Mouse (Mus musculus): ENCODE results near the gene Mrpl4. TPM values are rescaled to one million over a fixed set of nuclear protein-coding genes. Genes with fewer than 3 reads are reported as not detected.
"Not testable (repeated sequence)": the region's sequence is repeated elsewhere in the genome, so short reads cannot be mapped to it uniquely, and the experiment has no call there.

Gene Mrpl4
- total RNA-seq, 2 experiments from 2014 or later = 116 to 123 TPM

DNA sequence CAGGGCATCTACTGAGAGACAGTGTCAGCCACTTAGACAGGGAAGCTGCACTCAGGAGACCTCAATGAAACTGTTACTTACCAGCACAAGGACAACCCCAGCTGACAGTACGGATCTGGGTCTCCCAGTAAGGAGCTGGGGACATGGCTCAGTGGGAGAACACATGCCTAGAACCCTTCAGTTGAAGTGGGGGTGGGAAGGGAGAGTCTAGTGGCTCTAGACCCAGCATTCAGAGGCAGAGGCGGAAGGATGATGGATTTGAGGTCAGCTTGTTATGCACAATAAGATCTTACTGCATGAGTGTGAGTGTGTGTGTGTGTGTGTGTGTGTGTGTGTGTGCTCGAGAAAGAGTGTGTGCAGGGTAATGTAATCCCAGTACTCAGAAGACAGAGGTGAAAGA, 20.4 kb upstream of the Mrpl4 start:
- DNase-seq = no peak
- intact Hi-C loops (cut with DNase I) = no loop called here

DNA sequence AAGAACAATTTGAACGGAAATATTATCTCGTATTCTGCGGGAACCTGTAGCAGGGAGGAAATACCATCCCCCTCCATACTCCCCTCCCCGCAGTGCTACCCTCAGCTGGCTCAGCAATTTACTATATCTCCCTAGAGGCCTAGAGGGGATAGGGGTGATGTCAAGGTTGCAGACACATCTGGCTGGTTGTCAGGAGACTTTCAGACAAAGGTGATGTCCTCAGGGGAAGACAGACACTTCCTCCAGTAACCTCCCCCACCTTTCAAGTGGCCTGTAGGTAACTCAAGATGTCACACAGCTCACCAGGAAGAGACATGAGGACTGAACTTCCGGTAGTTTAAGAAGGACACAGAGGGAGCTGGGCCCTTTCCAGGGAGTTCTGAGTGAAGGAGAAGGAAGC, 19.4 kb upstream of the Mrpl4 start:
- no peak for DNase-seq
- intact Hi-C loops (cut with DNase I) = no loop called here

DNA sequence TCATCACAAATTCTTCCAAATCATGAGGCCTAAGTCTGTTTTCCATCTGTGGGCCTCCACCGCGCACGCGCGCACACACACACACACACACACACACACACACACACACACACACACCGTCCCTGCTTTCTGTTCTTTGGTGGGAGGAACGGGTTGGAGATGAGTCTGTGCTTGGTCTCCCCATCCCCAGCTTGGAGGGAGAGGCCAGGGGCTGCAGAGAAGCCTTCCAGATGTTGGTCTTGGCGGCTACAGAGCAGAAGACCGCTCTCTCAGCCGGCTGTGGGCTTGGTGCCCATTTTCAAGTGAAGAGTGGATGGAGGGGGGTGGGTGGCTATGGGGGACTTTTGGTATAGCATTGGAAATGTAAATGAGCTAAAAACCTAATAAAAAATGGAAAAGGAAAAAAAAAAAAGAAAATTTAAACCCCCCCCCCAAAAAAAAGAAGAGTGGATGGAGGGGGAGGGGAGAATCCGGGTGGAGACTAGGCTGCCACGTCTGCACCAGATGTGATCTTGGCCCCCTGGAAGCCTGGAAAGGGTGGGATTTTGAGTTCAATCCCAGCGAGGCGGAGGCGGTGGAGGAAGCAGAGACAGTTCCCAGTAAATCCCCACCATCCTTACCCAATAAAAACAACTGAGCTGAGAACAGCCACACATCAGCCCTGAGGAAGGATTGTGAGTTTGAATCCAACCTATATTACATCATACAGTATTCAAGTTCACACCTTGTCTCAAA, 15.4 kb upstream of the Mrpl4 start:
- peak; percentile 72 to 73 for DNase-seq
- intact Hi-C loops (cut with DNase I) = no loop called here

DNA sequence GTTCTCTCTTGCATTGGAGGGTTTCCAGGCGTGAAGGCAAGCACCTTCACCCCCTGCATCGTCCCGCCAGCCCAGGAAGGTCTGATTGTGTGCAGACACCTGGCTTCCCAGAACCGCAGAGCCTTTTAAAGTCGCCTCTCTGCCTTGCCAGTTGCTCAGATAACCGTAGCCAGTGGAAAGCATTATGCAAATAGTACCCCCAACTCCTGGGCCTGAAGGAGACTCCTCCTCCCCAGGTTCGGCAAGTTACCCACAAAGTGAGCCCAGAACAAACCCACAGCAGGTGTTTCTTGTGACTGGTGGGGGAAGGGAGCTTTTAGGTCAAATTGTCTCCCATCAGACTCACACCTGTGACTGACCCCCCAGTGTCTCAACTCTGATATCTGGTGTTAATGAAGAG, 14.6 kb upstream of the Mrpl4 start:
- no peak for DNase-seq
- intact Hi-C loops (cut with DNase I) = no loop called here

DNA sequence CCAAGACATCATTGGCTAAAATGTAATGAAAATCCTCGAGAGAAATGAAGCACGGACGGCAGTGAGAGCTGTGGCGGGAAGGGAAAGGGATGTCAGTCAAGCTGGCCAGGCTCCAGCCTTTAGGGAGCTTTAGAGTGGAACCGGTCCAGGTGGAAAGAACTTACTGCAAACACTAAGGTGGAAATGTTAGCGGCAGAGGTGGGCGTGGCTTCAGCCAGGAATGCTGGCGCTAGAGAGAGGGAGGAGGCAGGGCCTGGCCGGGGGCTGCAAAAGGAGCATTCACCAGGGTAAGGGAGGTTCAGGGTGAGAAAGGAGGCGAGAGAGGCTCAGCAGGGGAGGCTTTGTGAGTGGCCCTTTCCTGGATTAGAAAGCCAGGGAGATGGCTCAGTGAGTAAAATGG, 11.7 kb upstream of the Mrpl4 start:
- intact Hi-C loops (cut with DNase I) = no loop called here
- DNase-seq = peak in 1 of 2 experiments; percentile 36

DNA sequence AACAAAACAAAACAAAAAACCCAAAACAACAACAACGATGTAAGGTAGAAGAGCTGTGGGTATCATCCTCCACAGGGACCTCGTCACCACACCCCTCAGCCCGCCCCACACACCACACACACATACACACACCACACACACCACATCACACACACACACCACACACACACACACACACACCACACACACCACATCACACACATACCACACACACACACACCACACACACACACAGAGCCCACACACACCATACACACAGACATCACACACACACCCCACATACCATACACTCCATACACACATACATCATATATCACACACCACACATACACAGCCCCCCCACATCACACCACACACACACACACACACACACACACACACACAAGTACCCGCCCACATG, 11.0 kb upstream of the Mrpl4 start:
- intact Hi-C loops (cut with DNase I) = no loop called here
- no peak for DNase-seq

DNA sequence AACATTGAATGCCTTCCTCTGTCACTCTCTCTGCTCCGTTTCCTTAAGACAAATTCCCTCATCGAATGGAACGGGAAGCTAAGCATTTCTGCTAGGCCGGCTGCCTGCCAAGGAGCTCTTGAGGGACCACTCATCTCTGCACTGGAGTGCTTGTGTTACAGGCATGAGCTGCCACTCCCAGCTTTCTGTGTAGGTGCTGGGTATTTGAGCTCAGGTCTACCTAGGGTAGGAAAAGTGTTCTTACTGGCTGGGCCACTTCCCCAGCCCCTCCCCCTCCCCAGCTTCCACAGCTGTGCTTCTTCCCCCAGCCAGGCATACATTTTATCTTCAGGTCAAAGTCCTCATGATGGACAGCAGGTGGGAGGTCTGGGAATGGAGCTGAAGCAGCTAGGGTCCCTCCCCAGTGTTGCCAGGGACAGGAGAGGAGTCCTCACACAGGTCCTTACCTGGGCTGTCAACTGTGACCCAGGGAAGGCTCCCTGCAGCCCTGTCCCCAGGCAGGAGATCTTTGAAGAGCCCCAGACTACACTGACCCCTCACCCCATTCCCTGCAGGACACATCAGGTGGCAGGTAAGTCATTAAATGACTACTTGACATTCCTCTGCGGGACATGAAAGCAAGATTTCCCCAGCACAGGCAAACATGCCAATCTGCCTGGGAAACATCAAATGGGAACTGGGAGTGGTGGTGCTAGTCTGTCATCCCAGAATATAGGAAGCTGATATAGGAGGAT, 9.2 kb upstream of the Mrpl4 start:
- no peak for DNase-seq
- intact Hi-C loops (cut with DNase I) = no loop called here

DNA sequence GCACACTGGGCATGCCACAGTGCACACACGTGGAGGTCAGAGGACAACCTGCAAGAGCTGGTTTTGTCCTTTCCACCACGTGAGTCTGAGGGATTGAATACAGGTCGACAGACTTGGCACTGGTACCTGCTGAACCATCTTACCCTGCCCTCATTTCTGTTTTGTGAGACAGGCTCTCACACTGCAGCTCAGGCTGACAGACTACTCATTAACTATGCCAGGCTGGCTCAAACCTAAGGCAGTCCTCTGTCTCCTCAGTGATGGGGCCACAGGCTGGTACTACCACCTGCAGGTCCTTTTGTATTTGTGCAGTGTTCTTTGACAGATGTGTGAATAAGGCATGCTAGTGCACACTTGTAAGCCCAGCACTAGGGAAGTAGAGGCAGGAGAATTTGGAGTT, 7.5 kb upstream of the Mrpl4 start:
- intact Hi-C loops (cut with DNase I) = loop anchor here (5.0 kb wide), 2 partner anchors 43 to 78 kb away; no protein-coding TSS in a partner anchor

DNA sequence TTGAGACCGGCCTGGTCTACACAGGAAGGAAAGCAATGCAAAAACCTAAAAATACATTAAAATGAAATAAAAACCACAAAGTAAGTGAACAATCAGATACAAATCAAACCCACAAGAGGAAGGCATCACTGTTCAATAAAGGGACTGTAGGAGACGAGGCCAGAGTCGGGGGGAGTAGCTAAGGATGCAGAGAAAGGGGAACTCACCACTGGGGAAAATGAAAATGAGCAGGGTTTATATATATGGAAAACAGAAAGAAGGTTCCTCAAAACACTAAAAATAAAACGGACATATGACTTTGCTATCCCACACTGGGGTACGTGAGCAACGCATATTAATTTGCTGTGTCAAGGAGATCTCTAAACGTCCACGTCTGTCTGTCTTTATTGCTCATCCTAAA, 5.5 kb upstream of the Mrpl4 start:
- intact Hi-C loops (cut with DNase I) = loop anchor here (5.0 kb wide), 2 partner anchors 45 to 80 kb away; no protein-coding TSS in a partner anchor
- no peak for DNase-seq

More for the DNA sequence above, 7.5 kb upstream of the Mrpl4 start:
- no peak for DNase-seq

DNA sequence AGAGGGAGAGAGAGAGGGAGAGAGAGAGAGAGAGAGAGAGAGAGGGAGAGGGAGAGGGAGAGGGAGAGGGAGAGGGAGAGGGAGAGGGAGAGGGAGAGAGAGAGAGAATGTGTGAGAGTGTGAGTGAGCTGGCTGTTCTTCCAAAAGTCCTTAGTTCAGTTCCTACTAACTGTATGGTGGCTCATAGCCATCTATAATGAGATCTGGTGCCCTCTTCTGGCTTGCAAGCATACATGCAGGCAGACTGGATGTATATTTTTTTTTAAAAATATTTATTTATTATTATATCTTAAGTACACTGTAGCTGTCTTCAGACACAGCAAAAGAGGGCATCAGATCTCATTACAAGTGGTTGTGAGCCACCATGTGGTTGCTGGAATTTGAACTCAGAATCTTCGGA, 4.2 kb upstream of the Mrpl4 start:
- not testable (repeated sequence) for DNase-seq
- intact Hi-C loops (cut with DNase I) = loop anchor here (5.0 kb wide), 2 partner anchors 46 to 81 kb away; no protein-coding TSS in a partner anchor

DNA sequence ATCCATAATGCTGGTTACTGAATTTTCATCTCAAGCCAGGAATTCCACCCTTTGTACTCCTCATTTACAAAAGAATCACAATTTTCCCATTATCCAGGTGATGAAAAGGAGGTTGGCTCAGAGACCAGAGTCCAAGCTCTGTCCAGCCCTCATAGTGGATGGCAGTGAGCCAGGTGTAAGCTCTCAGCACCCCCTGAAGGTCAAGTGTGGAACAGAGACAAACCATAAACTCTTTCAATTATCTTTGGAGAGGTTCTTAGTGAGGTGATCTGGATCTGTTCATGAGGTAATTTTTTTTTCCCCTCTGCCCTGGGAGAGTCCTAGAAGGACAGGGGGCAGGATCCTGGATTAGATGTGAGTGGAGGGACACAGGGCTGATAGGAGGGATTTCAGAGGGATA, 1.7 kb upstream of the Mrpl4 start:
- intact Hi-C loops (cut with DNase I) = loop anchor here (10.0 kb wide), 1 partner anchor 134 kb away; the partner anchor contains the start of gene Tyk2

DNA sequence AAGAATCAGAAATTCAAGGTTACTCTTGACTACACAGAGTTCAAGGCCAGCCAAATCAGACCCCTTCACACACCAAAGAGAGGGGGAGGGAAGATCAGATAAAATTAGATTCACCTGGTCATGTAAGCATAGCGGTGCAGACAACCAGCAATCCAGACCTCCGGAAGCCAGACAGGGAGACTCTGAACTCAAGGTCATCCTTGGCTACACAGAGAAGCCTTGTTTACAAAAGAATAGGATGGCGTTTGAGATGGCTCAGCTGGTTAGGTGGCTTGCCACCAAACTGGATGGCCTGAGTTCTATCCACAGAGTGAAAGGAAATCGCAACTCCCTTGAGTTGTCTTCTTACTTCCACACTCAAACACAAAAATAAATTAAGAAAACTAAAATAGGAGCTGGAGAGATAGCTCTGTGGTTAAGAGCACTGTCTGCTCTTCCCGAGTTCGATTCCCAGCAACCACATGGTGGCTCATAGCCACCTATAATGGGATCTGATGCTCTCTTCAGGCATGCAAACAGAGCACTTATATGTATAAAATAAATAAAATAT, 812 bp upstream of the Mrpl4 start:
- peak in 1 of 2 experiments; percentile 35 for DNase-seq
- intact Hi-C loops (cut with DNase I) = loop anchor here (2.0 to 10.0 kb wide), 3 partner anchors 27 to 133 kb away; partner anchors contain the start of genes Eif3g, Icam4 and Tyk2

More for the DNA sequence above, 1.7 kb upstream of the Mrpl4 start:
- DNase-seq = peak in 1 of 2 experiments; percentile 46

DNA sequence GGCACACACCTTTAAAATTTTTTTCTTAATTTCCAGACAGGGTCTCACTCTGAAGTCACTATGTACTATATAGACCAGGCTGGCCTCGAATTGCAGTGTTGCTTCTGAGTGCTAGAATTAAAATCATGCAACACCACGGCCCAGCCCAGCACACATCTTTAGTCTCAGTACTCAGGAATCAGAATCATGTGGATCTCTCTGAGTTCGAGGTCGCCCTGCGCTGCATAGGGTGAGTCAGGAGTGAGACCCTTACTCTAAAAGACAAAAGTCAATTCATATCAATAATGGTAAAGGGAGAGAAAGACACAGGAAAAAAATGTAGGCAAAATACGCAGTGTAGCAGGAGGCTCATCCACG, 290 bp upstream of the Mrpl4 start:
- intact Hi-C loops (cut with DNase I) = loop anchor here (2.0 to 10.0 kb wide), 3 partner anchors 27 to 133 kb away; partner anchors contain the start of genes Eif3g, Icam4 and Tyk2
- no peak for DNase-seq

DNA sequence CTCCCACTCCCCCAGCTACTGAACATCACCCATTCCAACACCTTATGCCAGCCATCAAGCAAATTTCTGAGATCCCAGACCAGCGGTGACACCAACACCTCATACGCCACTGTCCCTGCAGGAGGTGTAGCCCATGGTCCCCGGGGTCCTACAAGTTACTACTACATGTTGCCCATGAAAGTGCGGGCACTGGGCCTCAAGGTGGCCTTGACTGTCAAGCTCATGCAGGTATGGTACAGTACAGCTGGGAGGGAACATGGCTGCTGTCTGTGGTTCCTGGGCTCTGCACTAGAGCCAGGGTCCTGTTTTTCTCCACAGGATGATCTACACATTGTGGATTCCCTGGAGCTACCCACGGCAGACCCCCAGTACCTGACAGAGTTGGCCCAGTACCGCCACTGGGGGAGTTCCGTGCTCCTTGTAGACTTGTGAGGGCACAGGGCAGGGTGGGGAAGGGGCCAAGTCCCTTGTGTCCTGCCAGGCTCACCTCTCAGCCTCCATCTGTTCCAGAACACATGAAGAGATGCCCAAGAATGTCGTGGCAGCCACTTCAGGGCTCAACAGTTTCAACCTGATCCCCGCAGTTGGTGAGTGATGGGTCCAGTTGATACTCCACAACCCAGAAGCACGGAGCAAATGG, 4.9 kb downstream of the Mrpl4 start:
- no peak for DNase-seq
- intact Hi-C loops (cut with DNase I) = loop anchor here (10.0 kb wide), 1 partner anchor 127 kb away; the partner anchor contains the start of gene Tyk2

DNA sequence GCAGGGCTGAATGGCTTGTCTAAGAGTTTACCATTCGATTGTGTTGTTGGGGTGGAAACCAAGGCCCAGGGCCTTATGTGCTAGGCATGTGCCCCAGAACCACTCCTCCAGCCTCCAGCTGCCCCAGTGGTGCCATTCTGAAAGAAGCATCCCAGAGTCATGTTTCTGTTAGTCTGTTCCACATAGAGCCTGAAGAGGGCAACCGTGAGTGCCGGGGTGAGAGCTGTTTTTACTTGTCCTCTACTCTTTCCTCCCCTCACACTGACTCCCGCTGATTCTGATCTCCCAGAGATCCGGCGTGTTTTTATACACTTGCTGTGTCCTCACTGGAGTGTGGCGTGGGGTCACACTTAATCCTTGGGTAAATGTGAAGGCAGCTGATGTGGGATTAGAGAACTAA, 5.5 kb downstream of the Mrpl4 start:
- intact Hi-C loops (cut with DNase I) = loop anchor here (10.0 kb wide), 1 partner anchor 127 kb away; the partner anchor contains the start of gene Tyk2
- DNase-seq = no peak

DNA sequence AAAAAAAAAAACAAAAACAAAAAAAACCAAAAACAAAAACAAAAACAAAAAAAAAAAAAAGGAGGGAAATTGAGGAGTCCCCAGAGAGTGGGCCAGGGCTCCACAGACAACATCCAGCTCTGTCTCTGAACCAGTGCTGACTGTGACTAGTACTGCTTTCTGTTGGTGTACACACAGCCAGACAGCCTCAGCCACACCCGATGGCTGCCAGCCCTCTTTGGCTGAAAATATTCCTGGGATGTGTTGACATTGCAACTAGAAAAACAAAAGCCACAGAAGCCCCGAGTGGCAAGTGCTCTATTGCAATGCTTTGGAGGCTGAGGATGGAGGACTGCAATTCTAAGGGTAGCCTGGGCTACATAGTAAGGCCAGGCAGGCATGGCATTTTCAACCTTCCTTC, 7.8 kb downstream of the Mrpl4 start:
- peak in 1 of 2 experiments; percentile 31 for DNase-seq
- intact Hi-C loops (cut with DNase I) = no loop called here

DNA sequence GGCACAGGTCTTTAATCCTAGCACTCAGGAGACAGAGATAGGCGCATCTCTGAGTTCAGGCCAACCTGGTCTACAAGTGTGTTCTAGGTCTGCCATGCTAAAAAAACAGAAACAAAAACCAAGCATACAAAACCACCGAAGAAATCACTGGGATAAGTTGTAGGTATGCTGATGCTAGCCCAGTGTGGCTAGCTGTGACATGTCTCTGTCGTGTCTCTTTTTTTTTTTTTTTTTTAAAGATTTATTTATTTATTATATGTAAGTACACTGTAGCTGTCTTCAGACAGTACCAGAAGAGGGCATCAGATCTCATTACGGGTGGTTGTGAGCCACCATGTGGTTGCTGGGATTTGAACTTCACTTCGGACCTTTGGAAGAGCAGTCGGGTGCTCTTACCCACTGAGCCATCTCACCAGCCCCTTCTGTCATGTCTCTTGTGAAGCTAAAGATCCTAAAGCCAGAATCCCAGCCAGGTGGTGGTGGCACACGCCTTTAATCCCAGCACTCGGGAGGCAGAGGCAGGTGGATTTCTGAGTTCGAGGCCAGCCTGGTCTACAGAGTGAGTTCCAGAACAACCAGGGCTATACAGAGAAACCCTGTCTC, 8.5 kb downstream of the Mrpl4 start:
- intact Hi-C loops (cut with DNase I) = not testable (repeated sequence)

DNA sequence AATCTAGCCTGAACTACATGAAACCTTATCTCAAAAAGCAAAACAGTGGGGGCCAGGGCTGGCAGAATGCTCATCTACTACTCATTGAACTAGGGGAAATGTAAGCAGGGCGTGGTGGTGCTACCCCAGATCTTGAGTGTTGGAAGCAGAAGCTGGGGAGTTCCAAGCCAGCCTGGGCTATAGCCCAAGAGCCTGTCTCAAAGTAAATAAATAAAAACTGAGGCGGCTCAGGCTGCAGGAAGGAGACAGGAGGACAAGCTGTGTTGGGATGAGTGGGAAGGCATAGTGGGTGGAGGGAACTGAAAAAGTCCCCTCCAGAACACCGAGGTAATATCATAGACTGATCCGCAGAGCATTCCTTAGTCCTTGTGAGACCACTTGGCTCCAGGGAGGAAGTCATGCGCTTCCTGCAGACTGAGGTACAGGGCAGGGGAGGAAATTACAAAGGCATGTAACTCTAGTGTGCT, 9.3 kb downstream of the Mrpl4 start:
- intact Hi-C loops (cut with DNase I) = no loop called here
- peak; percentile 47 to 51 for DNase-seq

More for the DNA sequence above, 8.5 kb downstream of the Mrpl4 start:
- not testable (repeated sequence) for DNase-seq

DNA sequence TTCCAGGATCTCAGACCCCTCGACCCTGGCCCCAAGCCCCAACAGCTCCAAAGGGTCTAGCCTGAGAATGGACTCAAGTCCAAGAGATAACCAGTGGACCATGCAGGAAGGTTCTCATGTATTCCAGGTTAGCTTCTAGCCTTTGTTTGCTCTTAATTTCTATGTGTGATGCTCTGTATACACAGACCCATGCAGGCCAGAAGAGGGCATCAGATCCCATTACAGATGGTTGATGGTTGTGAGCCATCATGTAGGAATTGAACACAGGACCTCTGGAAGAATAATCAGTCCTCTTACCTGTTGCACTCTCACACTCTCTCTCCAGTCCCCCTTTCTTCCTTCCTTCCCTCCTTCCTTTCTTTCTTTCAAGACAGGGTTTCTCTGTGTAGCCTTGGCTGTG, 9.8 kb downstream of the Mrpl4 start:
- intact Hi-C loops (cut with DNase I) = no loop called here
- DNase-seq = no peak

All from heart, postnatal 14 days (tissue).